Mouse (Mus musculus) gastrocnemius, postnatal 25 days (tissue): ENCODE measurements at regions not wholly inside any gene's neighbourhood (a gene's known extent, or its start where the extent isn't known, plus 50 kb on each side); places are given as distances from the start of the nearest gene placed in this dataset.

Experiments used
- DNase-seq: peaks from one replicate; pipeline ENCODE4 v3.0.0; 2022

DNA sequence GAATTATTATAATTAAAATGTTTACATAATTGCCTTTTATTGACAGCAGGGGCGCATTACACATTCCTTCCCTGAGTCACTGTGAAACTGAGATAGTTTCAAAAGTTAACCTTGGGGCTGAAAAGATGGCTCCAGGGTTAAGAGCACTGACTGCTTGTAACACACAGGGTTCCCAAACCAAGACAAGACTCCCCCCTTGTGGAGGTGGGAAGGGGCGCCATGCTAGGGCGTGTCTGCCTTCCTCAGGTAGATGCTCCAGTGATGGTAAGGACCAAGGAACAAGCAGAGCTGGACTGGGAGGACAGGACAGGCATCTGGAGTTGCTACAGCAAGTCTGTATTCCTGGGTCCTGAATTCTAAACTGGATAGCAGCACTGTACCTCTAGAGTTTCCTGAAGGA lies 351.9 kb downstream of the Tbc1d22a start:
- DNase-seq: no peak

DNA sequence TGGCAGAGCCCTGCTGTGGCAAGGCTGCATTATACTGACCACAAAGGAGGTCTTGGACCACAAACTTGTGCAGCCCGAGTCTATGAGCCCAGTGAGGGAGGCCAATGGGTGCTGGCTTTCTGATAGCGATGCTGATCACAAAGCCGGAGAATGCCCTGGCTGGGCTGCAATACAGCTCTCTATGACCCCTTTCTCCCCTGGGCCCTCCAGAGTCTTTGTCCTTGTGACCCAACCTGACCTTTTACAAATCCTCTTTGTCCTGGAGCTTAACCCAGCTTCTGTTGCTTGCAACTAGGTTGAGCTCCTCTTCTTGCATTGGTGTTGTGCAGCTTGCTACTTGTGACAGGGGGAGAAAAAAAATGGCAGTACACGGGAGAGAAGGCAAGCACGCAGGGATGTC lies 360.1 kb downstream of the Tbc1d22a start:
- no peak for DNase-seq

DNA sequence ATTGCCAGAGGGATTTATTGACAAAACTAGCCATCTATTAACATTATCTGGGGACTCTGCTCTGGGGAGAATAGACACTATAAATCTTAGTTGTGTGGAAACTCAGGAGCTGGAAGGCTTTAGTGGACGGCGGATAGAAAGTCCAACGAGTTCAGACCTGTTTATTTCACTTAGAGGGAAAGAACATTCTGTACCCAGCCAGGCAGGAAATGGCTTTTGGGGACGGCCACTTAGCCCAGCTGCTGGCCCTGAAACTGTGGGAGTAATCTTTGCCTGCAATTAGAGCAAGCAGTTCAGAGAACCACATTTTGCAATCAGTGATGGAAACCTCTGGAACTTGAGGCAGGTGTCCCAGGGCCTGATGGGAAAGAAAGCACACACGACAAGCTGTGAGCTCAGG lies 362.4 kb downstream of the Tbc1d22a start:
- peak; percentile 46 for DNase-seq

DNA sequence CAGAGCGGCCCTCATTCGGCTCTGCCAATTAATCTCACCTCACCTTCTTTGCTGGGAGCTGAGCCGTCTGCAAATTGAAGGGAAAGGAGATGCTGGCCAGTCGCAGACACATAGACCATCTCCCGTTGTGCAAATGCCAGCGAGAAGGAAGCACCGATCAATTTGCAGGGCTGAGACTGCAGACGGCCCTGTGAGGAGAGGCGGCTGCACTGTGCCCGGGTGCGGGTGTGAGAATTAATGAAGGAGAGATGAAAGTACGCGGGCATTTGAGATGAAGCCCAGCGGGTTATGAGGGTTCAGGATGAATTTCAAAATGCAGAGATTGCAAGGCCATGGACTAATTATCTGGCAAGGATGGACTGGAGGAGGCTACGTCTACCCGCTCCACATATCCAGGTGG lies 364.4 kb downstream of the Tbc1d22a start:
- no peak for DNase-seq

DNA sequence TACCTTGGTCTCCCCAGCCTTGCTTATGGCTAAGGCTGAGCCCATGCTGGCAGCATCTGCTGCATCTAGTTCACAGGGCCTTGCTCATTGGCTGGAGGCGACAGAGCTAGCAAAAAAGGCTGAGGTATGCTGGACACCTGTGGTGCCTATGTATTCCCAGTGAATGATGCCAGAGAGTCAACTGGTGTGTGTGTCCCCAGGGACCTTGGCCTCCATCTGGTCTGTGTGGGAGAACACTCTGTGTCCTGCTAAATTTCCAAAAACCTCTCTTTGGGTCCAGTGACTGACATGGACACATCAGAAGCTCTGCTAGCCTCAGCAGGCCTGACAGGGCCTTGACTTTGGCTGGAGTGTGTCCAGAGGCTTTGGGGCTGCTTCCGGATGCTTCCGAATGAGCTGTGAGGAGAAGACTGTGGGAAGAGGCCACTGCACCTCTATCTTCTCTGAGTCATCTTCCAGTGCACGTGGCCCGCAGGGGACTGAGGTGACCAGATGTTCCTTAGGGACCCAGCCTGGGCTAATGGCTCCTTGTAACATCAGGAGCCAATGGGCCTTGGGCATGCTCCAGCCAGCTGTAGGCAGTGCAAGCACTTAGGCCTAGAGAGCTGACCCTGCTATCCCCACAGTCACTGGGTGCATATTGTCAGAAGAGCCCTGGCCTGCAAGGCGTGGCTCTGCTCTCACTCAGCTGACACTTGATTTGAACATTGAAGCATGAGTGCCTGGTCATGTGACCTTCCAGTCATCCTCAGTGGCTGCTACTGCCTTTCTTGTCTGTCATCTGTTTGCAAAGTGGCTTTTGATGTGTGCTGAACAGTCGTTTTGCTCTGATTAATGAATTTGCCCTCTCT lies 368.2 kb downstream of the Tbc1d22a start:
- DNase-seq: no peak

DNA sequence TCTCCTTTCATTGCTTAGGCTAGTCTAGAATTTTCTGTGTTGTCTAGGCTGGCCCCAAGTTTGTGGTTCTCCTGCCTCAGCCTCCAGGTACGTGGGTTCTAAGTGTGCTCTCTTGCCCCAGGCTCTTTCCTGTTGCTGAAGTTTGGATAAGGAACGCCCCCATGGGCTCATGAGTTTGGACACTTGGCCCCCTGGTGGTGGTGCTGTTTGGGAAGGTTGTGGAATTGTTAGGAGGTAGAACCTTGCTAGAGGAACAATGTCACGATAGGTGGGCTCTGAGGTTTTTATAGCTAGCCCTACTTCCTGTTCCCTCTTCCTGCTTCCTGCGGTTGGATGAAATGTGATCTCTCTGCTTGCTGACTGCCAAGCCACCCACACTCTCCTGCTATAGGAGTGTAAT lies 371.5 kb downstream of the Tbc1d22a start:
- DNase-seq: no peak

DNA sequence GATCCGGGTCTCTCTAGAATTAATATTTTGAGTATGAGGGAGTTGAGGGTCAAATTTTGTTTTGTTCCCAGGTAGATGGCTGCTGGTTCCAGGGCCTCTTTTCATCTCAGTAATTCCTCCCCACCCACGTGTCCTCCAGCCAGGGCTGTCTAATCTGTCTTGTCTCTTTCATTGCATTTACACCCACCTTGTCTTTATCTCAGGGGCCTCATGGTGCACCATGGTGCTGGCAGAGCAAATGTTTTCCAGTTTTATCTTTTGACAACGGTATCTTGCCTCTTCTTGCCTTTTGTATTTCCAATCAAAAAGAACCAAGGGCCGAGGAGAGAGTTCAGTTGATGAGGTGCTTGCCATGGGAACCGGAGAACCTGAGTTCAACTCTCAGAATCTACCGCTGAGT lies 372.9 kb downstream of the Tbc1d22a start:
- DNase-seq: no peak

DNA sequence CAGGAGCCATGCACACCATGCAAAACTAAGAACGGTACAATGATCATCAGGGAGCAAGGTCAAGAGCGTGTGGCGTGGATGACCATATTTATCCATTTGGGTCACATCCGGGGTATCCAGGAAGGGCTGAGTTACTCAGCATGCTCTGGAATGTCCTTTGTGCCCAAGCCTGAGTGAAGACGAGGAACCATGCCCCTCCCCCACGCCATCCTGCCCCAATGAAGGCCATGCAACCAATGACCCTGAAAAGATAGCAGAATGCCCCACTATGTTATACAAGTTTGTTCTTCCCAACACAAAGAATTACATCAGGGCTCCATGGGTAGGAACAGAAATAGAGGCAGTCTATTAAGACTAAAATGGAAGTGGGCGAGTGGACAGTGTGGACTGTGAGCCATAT lies 375.8 kb downstream of the Tbc1d22a start:
- DNase-seq: no peak

DNA sequence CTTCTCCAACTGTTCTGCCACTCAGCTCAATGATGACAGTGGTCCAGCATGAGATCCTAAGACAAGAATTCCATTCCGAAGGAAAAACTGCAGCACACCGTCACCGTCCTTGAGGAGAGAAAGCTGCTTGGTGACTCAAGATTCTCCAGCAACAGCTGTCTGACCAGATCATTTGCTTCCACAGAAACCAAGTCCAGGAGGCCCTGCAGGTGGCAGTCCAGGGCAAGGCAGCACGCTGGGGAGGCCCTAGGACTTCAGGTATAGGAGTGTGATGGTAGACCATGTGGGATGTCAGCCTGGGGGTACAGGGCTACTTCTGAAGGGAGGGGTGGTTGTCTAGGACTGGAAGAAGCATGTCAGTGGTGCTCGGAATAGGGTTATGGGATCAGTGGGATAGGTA lies 376.6 kb downstream of the Tbc1d22a start:
- DNase-seq: no peak

DNA sequence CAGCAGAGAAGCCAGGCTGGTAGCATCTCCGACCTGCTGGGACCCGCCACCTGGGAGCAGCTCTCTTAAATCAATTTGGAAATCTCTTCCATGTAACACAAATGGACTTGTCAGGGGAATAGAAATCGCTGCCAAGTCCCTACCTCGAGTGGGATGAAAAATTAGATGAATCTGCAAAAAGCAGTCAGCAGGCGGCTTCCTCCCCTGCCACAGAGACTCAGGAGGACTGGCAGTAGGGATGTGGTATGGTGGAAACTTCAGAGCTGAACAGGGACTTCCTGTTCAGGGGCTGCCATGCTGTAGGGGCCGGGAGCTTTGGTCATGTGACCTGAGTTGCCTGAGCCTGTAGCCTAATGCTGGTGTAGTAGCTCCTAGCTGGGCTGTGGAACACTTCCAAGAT lies 379.1 kb downstream of the Tbc1d22a start:
- no peak for DNase-seq

DNA sequence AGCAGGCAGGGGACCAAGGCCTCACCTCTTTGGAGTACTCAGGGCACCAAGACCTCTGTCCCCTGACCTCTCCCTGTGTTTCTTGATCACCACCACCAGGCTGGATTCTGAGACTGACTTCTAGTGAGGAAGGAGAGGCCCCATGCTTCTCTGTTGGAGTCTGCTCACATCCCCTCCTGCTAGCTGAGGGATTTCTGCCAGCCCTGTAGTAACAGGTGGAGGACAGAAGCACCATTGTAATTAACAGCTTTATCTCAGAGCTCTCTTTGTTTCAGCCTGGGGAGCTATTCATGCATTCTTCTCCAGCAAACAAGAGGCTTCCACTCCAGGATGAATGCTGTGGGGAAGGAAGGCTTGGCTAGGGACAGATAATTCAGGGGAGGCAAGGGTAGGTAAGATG lies 392.2 kb downstream of the Tbc1d22a start:
- no peak for DNase-seq

DNA sequence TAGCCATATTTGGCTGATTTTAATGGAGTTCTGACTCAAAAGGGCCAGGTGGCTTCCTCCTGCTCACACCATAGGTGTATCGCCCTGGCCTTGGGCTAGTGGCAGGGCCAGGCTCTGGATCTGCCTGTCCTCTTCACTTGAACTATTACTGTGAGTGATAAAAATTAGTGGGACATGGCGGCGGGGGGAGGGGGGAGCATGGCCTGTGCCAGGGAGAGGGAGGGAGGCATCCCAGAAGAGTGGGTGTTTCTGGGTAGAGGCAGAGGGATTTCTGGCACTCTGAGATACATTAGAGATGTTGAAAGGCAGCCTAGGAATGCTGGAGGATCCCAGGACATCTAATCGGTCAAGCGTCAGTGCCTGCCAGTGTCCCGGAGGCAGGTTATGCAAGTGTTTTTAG lies 395.4 kb downstream of the Tbc1d22a start:
- no peak for DNase-seq

DNA sequence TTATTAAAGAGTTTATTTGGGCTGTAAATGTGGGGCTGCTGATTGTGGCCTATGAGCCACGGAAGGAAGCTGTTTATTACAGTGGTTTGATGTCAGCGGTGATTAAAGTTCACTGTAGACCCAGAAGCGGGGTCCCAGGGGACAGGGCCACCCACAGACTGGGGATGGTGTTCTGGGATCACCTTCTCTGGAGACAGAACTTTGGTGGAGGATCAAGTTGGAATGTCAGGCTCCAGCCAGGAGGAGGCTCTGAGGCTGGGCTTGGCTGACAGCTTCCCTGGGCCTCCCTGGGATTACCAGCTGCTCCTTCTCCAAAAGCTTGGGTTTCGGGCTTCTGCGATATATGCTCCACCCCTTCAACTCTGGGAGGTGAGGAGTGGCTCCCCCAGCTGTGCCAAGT lies 417.1 kb downstream of the Tbc1d22a start:
- no peak for DNase-seq

DNA sequence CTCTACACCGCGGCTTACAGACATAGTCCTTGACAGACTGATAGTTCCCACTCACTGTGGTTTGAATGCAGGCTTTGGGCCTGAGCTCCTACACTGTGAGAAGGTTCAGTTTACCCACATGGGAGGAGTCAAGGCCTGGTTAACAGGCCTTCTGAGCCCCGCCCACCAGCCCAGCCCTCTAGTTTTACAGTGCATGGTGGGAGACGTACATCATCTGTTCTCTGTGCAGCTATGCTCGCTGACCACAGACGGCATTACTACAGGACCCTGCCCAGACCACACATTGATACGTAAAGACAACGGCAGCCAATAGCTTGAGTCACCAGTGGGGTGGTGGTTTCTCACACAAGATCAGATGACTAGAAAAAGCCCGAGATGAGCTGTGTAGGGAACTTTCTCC lies 431.0 kb downstream of the Tbc1d22a start:
- DNase-seq: no peak

DNA sequence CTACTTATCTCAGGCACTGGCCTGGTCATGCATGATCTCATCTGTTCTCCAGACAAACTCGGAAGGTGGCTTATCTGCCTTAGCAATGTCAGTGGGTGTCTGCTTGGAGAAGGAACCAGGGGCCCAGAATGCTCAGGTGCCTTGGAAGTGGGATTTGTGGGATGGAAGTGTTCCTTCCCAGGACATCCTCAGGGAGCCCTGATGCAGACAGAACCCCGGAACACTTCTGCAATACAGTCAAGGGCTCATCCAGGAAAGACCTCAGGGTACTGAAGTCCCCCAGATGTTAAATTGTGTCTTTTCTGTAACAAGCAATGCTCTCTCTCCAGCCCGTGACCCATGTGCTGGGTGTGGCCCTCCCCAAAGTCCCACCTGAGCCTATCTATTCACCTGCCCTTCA lies 433.9 kb downstream of the Tbc1d22a start:
- no peak for DNase-seq

DNA sequence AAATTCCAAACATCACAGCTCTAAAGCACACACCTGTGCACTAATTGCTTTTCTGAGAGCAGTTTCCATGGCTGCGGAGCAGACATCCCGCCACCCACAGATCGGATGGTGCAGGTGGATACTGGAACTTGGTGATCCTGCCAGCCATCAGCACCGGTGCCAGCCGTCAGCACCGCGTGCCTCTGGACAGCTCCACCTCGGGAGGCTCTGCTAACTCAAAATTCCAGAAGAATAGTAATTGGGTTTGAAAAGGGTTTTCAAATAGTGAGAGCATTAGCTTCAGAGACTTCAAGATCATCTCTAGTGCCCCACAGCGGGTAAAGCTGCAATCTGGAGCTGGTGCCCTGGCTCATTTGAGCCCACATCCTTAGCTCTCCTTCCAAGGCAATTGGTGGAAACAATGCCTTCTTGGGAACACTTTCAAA lies 458.8 kb downstream of the Tbc1d22a start:
- no peak for DNase-seq

DNA sequence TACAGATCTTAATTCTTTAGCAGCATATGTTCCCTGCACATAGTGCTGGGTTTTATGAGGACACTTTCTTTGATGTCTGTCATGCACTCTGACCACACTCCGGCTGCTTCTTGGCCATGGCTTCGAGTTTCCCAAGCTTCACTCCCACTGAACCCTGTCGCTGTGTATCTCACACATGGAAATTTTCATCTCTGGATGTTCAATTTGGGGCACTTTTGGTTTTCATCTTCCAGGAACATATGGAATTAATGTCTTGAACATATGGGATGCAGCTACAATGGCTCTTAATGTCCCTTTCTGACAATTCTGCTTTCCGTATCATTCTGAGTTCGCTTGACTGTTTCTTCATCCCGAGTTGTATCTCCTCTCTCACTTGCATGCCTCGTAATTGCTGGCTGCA lies 462.8 kb downstream of the Tbc1d22a start:
- DNase-seq: no peak

DNA sequence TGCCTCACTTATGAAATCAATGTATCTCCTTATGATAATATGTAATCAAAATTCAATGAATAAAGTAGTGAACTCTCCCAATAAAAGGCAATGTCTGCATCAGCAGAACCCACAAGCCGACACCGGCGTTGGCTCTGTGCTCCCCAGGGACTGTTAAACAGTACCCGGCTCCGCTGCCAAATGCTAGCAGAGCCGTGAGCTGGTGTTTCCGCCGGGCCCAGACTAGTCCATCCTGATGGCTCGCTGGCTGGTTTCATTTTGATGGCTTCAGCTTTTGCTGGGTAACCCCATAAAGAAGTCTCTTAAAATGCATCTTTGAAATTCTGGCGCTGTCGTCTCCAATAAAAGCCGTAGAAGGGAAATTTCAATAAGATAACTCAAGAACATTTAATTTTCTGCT lies 468.8 kb downstream of the Tbc1d22a start:
- DNase-seq: no peak

DNA sequence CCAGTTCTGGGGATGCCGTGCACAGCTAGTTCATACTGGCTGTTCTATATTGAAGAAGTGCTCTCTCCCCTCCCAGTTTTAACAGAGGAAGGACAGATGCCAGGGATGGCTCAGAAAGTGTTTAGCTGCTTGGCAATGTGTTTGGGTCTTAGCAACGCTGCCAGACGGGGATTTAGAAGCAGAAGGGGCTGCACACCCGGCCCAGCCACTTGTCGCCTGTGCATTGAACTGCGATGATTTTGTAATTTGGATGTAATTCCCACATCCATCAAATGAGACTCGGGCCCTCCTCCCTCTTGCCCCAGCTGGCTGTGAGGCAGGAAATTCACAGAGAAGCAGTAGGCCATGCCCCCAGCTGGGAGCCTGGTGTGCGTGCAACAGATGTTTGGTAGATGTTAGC lies 475.4 kb downstream of the Tbc1d22a start:
- no peak for DNase-seq

DNA sequence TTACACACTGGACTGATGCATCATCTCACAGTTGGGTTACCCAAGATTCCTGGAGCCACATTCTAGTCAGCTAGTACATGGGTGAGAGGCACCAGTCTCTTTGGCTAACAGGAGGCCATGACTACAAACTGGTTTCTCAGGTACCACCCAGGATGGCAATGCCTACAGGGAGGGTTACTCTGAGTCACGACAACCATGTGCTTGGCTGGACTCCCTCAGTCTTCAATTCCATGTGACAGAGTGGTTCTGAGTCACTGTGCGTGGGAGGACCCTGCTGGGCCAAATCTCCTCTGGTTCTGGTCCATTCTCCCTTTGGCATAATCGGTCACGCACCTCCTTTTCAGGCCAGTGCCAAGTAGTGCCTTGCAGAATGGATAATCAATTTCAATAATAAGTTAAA lies 482.5 kb downstream of the Tbc1d22a start:
- DNase-seq: no peak

DNA sequence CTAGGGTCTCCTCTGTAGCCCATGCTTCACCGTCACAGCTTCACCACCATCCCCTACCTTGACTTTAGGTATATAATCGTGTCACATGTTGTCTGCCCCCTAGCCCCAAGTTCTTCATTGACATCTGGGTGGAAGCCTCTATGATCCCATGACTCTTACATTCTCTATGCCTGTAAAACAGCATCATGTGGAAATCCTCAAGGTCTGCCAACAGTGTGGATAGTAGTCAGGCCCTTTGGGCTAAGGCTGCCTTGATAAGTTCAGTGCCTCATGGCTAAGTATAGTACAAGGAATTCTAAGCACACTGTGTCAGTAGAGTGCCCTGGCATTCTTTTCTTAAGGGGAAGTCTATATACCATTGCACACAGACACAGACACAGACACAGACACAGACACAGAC lies 496.2 kb downstream of the Tbc1d22a start:
- no peak for DNase-seq

DNA sequence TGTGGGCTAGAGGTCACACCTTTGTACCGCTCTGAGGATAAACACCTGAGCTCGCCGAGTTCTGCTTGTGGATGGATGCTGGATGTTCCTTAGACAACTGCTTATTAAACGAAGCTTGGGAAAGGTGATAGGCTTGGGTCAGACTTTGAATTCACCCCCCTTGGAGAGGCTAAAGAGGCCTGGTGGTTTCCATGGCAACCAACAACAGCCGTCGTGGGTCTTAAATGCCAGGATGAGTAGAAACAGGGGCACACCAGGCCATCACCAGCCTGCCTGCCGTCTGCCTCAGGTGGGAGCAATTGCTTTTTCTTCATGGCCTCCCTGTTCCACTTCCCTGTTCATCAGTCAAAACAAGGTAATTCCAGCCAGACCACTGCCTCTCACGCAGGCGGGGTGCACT lies 504.1 kb downstream of the Tbc1d22a start:
- no peak for DNase-seq

DNA sequence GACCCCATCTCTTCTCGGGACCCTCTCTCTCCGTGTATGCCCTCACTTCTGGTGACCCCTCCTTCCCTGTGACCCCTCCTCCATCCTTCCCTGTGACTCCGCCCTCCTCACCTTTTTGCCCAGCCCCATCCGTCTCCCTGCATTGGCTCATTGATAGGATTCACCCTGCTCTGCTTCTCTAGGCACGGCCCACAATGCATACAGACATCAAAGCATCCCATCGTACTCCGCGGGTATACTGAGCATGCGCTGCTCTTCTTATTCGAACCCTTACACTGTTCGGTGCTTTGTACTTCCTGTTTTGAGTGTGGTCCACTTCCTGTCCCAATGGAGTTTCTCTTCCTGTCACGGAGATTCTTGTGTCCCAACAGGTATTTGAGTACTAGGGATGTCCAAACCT lies 504.8 kb downstream of the Tbc1d22a start:
- DNase-seq: no peak

DNA sequence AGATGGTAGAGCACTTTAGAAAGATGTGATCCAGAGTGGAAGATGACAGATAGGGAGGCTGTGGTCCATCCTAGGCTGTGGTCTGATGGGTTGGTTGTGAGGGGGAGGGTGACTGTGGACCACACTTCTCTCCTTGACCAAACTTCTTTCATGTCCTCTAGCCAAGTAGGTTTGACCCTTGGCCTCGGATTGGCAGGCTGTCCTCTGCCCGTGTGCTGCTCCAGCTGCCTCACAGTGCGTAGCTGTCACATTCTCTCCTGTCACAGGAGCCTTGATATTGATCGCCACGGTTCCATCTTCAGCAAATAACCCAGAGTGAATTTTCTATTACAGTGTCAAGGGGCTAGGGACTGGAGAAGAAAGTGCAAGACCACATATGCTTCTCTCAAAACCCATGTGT lies 506.9 kb downstream of the Tbc1d22a start:
- DNase-seq: no peak

DNA sequence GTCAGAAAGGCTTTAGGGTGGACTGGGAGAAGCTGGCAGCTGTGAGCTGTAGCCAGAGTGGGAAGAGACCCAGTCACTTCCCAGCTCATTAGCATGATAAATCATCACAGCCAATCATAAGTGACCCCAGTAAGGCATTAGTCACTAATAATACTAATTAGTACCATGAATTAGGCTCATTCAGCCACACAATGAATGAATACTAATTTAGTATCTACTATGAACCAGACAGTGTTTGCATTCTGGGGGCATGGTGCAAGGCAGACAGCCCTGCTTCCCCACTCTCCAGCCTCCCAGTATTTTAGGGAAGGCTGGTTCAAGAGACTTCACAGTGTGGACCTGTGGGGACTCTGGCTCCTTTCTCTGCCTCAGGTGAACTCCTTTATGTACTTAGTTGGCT lies 523.7 kb downstream of the Tbc1d22a start:
- no peak for DNase-seq
